Mouse (Mus musculus) midbrain, postnatal 0 days (tissue): ENCODE measurements around the gene Clcc1. TPM values are rescaled to one million over a fixed set of nuclear protein-coding genes. Genes with fewer than 3 reads are reported as not detected.

Experiments used
- ATAC-seq: fragments of 200-750 bp; cut with Nextera tagmentation; 2 replicates; pipeline ENCODE4 v1.8.0; 2017; ENCODE audit warnings: moderate number of reproducible peaks, mild to moderate bottlenecking, moderate TSS enrichment, moderate library complexity; ENCODE audit not compliant: low FRiP score
- DNase-seq: peaks from one replicate; pipeline ENCODE4 v3.0.0-alpha.2; 2015; ENCODE audit warnings: low spot score
- H3K27ac ChIP-seq: fragments of 300-500 bp; sonication (generic); 2 replicates; pipeline ENCODE4 v1.5.1; 2014; ENCODE audit warnings: low read depth, mild to moderate bottlenecking, low read length, mixed read lengths
- H3K27me3 ChIP-seq: fragments of 300-500 bp; sonication (generic); 2 replicates; pipeline ENCODE4 v1.6.1; 2014; ENCODE audit warnings: low read length, control low read depth, mixed read lengths; ENCODE audit not compliant: insufficient read depth
- H3K36me3 ChIP-seq: fragments of 300-500 bp; sonication (generic); 2 replicates; pipeline ENCODE4 v1.6.1; 2014; ENCODE audit warnings: low read length, control low read depth, mixed read lengths; ENCODE audit not compliant: insufficient read depth
- H3K4me1 ChIP-seq: fragments of 300-500 bp; sonication (generic); 2 replicates; pipeline ENCODE4 v1.6.1; 2014; ENCODE audit warnings: mild to moderate bottlenecking, control low read depth, antibody characterized with exemption, low read length, mixed read lengths; ENCODE audit not compliant: insufficient read depth
- H3K4me2 ChIP-seq: fragments of 300-500 bp; sonication (generic); 2 replicates; pipeline ENCODE4 v1.6.1; 2014; ENCODE audit warnings: low read depth, mild to moderate bottlenecking, low read length, mixed read lengths; ENCODE audit not compliant: poor library complexity, severe bottlenecking
- H3K4me3 ChIP-seq: fragments of 300-500 bp; sonication (generic); 2 replicates; pipeline ENCODE4 v1.5.1; 2014; ENCODE audit warnings: low read depth, mild to moderate bottlenecking, low read length, moderate library complexity
- H3K9ac ChIP-seq: fragments of 300-500 bp; sonication (generic); replicated peaks from 2 replicates; pipeline ENCODE4 v1.6.1; 2014; ENCODE audit warnings: mild to moderate bottlenecking, low read length, moderate library complexity, mixed read lengths; ENCODE audit not compliant: poor library complexity, severe bottlenecking
- H3K9me3 ChIP-seq: fragments of 300-500 bp; sonication (generic); 2 replicates; pipeline ENCODE4 v1.6.1; 2016; ENCODE audit warnings: low read length, control low read depth
- CTCF ChIP-seq: IDR thresholded peaks from 2 replicates; pipeline ENCODE4 v1.5.1; 2016; ENCODE audit warnings: antibody characterized with exemption, mild to moderate bottlenecking
- WGBS: fragments of 180-500 bp; shearing (Covaris S2); extraction: QIAGEN DNeasy Blood & Tissue Kit; methylation state at CpG from one replicate; pipeline ENCODE4 v1.1.7; 2014; 5-methylcytosine and 5-hydroxymethylcytosine counted together
- polyA plus RNA-seq: library from polyadenylated mRNA; unstranded; fragments of >200 nt; fragmentation: Nextera tagmentation; extraction: Ambion mirVana; gene quantifications from 2 replicates; pipeline ENCODE4 v1.2.1, GENCODE M21; 2015
- total RNA-seq: library from RNA; depleted of rRNA; stranded (reverse); fragments of >200 nt; gene quantifications from 2 replicates; pipeline ENCODE4 v1.2.3, GENCODE M21; 2014

The Clcc1 gene
- total and polyA plus RNA-seq, 2 experiments from 2014 or later, result 50.6 to 55.3 TPM

- H3K9me3 ChIP-seq, result no peaks in the 10 kb centered on the region
- H3K27ac ChIP-seq, result no peak overlapping the region
- DNase-seq (no peak), ATAC-seq (no peak)
- 0 out of 2 replicates have a peak, but pooled peaks cover 5% of the 10 kb centered on the region for H3K36me3 ChIP-seq
- WGBS, result 91% methylated on average over 8 of the region's 8 CpGs
- H3K9ac ChIP-seq, result no peak overlapping the region
- H3K4me1 ChIP-seq, result no peaks in the 10 kb centered on the region
- H3K4me2 ChIP-seq, result no peak overlapping the region
- no peaks in the 10 kb centered on the region for H3K27me3 ChIP-seq
- TF ChIP-seq CTCF, result no peak
- H3K4me3 ChIP-seq, result no peak overlapping the region
These were observed 49.1 kb downstream of the Clcc1 start for GRCm38 (mm10) chr3:108702789-108703188.

GRCm38 (mm10) chr3:108711296-108711695, 57.6 kb downstream of the Clcc1 start:
- ATAC-seq (no peak), DNase-seq (no peak)
- Histone ChIP-seq H3K9me3 (no peaks in the 10 kb centered on the region), H3K36me3 (no peaks in the 10 kb centered on the region), H3K4me3 (no peak overlapping the region), H3K9ac (no peak overlapping the region), H3K4me2 (no peak overlapping the region), H3K27ac (no peak overlapping the region), H3K4me1 (no peaks in the 10 kb centered on the region), H3K27me3 (no peaks in the 10 kb centered on the region)
- no peak for TF ChIP-seq CTCF
- 83% methylated on average over 5 of the region's 5 CpGs for WGBS

- no peaks in the 10 kb centered on the region for H3K27me3 ChIP-seq
- H3K9ac ChIP-seq, result no peak overlapping the region
- H3K27ac ChIP-seq, result no peak overlapping the region
- H3K9me3 ChIP-seq, result no peaks in the 10 kb centered on the region
- no peak overlapping the region for H3K4me3 ChIP-seq
- 24% methylated on average over 3 of the region's 3 CpGs for WGBS
- TF ChIP-seq CTCF, result no peak
- no peak overlapping the region for H3K4me2 ChIP-seq
- DNase-seq (no peak), ATAC-seq (no peak)
- no peaks in the 10 kb centered on the region for H3K4me1 ChIP-seq
- H3K36me3 ChIP-seq, result no peaks in the 10 kb centered on the region
These were observed 59.5 kb downstream of the Clcc1 start for GRCm38 (mm10) chr3:108713065-108713675.

- no peaks in the 10 kb centered on the region for H3K9me3 ChIP-seq
- H3K27ac ChIP-seq, result no peak overlapping the region
- no peak for TF ChIP-seq CTCF
- no peak overlapping the region for H3K4me2 ChIP-seq
- H3K27me3 ChIP-seq, result no peaks in the 10 kb centered on the region
- H3K36me3 ChIP-seq, result no peaks in the 10 kb centered on the region
- no peak overlapping the region for H3K9ac ChIP-seq
- no peaks in the 10 kb centered on the region for H3K4me1 ChIP-seq
- ATAC-seq, result no peak
- DNase-seq, result no peak
- WGBS, result 96% methylated on average over 4 of the region's 4 CpGs
- no peak overlapping the region for H3K4me3 ChIP-seq
These were observed 61.1 kb downstream of the Clcc1 start for GRCm38 (mm10) chr3:108714837-108715236.

- H3K27ac ChIP-seq, result no peak overlapping the region
- no peak overlapping the region for H3K9ac ChIP-seq
- H3K4me1 ChIP-seq, result no peaks in the 10 kb centered on the region
- H3K9me3 ChIP-seq, result no peaks in the 10 kb centered on the region
- no peak overlapping the region for H3K4me2 ChIP-seq
- H3K27me3 ChIP-seq, result no peaks in the 10 kb centered on the region
- no peak for DNase-seq
- H3K36me3 ChIP-seq, result no peaks in the 10 kb centered on the region
- no peak for ATAC-seq
- WGBS, result 90% methylated on average over 3 of the region's 3 CpGs
- no peak for TF ChIP-seq CTCF
- no peak overlapping the region for H3K4me3 ChIP-seq
These were observed 64.3 kb downstream of the Clcc1 start for GRCm38 (mm10) chr3:108717896-108718502.

- Histone ChIP-seq H3K4me1 (no peaks in the 10 kb centered on the region), H3K27ac (no peak overlapping the region), H3K36me3 (no peaks in the 10 kb centered on the region), H3K9ac (no peak overlapping the region), H3K27me3 (no peaks in the 10 kb centered on the region), H3K4me2 (no peak overlapping the region), H3K9me3 (no peaks in the 10 kb centered on the region), H3K4me3 (no peak overlapping the region)
- TF ChIP-seq CTCF, result no peak
- DNase-seq, result no peak
- ATAC-seq, result no peak
- 84% methylated on average over 2 of the region's 2 CpGs for WGBS
These were observed 65.6 kb downstream of the Clcc1 start for GRCm38 (mm10) chr3:108719357-108719756.
